Comparison of ENCODE assay signal across 26 mouse cellular contexts in genomic region chr12:14204491-14204890, GRCm38 (mm10). TPM values are rescaled to one million over a fixed set of nuclear protein-coding genes. Genes with fewer than 3 reads are reported as not detected.
"Had no signal": no experiment of that assay in that cellular context is flagged by ENCODE, and none has a peak within 500 bp of the region (broad histone marks: within the 10 kb centered on the region; RNA-seq: fewer than 3 reads in every experiment).

No protein-coding gene starts in this region.

- ATAC-seq: forebrain, embryonic 15.5 days; forebrain, postnatal 0 days; hindbrain, postnatal 0 days; intestine, embryonic 16.5 days had no signal

- H3K9ac ChIP-seq: forebrain, embryonic 15.5 days; forebrain, postnatal 0 days; heart, embryonic 13.5 days; heart, embryonic 15.5 days; hindbrain, embryonic 13.5 days; hindbrain, embryonic 15.5 days; kidney, embryonic 15.5 days; limb, embryonic 12.5 days had no signal

- H3K27ac ChIP-seq: forebrain, embryonic 15.5 days; heart, adult 2 months; heart, embryonic 13.5 days; heart, embryonic 15.5 days; hindbrain, embryonic 13.5 days; hindbrain, embryonic 15.5 days; hindbrain, postnatal 0 days; kidney, embryonic 15.5 days; kidney, postnatal 0 days; left cerebral cortex, adult 2 months; limb, embryonic 10.5 days; limb, embryonic 12.5 days had no signal

- H3K4me3 ChIP-seq: forebrain, embryonic 15.5 days; heart, adult 2 months; heart, embryonic 13.5 days; heart, embryonic 15.5 days; hindbrain, embryonic 13.5 days; hindbrain, embryonic 15.5 days; kidney, embryonic 15.5 days; left cerebral cortex, adult 2 months; limb, embryonic 10.5 days; limb, embryonic 12.5 days had no signal

- H3K4me2 ChIP-seq: forebrain, embryonic 15.5 days; heart, embryonic 11.5 days; heart, embryonic 13.5 days; heart, embryonic 15.5 days; hindbrain, embryonic 13.5 days; hindbrain, embryonic 15.5 days; kidney, embryonic 15.5 days; limb, embryonic 12.5 days had no signal

- DNase-seq: forebrain, postnatal 0 days; gastrocnemius, postnatal 14 days; gastrocnemius, postnatal 36 days; heart, adult 11 months; heart, adult 2 months; heart, postnatal 14 days; heart, postnatal 36 days; kidney, adult 11 months; kidney, adult 2 months; kidney, adult 9 months; kidney, postnatal 14 days; kidney, postnatal 36 days had no signal

- H3K27me3 ChIP-seq: forebrain, embryonic 15.5 days; heart, embryonic 13.5 days; heart, embryonic 15.5 days; hindbrain, embryonic 13.5 days; hindbrain, embryonic 15.5 days; kidney, embryonic 15.5 days; limb, embryonic 12.5 days had no signal

- H3K4me1 ChIP-seq: forebrain, embryonic 15.5 days; heart, embryonic 13.5 days; heart, embryonic 15.5 days; hindbrain, embryonic 13.5 days; hindbrain, embryonic 15.5 days; kidney, embryonic 15.5 days; limb, embryonic 10.5 days; limb, embryonic 12.5 days had no signal

- H3K36me3 ChIP-seq: forebrain, embryonic 15.5 days; heart, embryonic 13.5 days; heart, embryonic 15.5 days; hindbrain, embryonic 13.5 days; hindbrain, embryonic 15.5 days; kidney, embryonic 15.5 days; limb, embryonic 10.5 days; limb, embryonic 12.5 days had no signal

- H3K9me3 ChIP-seq: forebrain, embryonic 15.5 days; heart, embryonic 13.5 days; heart, embryonic 15.5 days; hindbrain, embryonic 13.5 days; hindbrain, embryonic 15.5 days; kidney, embryonic 15.5 days; limb, embryonic 10.5 days; limb, embryonic 12.5 days had no signal

RNA-seq across cellular contexts. Expression of gene Fam84a, which starts 52.6 kb away (rescaled TPM):
- total RNA-seq: gastrocnemius, postnatal 36 days; hematopoietic stem cell, adult 5-6 weeks had no signal
